Mouse (Mus musculus) stomach, adult 2 months (tissue): Measurements from ENCODE around the gene Fndc3b. TPM values are rescaled to one million over a fixed set of nuclear protein-coding genes. Genes with fewer than 3 reads are reported as not detected.

Experiments
- polyA plus RNA-seq: library from polyadenylated mRNA; depleted of rRNA; stranded (reverse); fragments of >200 nt; gene quantifications from 2 replicates; pipeline ENCODE4 v1.2.3, GENCODE M21; 2012; rRNA removed

Fndc3b gene
- polyA plus RNA-seq: 3.5 and 5.9 TPM in 2 replicates

GRCm38 (mm10) chr3:27710648-27711428 lies at the start of gene Fndc3b:
Gene Fndc3b, minus strand, starts transcription at chr3:27711307.

GRCm38 (mm10) chr3:27371276-27371621 lies 339.9 kb downstream of the Fndc3b start, which contains the start of gene Ghsr:
Gene Ghsr, plus strand, starts transcription at chr3:27371351.

Other genes with a start within 250 kb of the Fndc3b start
- gene Tmem212, start 185.1 kb upstream of the Fndc3b start, polyA plus RNA-seq: 0.28 TPM in 1 of 2 replicates, not detected in the other
- gene Pld1, start 227.4 kb upstream of the Fndc3b start, polyA plus RNA-seq: 0.58 and 1.9 TPM in 2 replicates